Mouse (Mus musculus) kidney, postnatal 4 days (tissue): ENCODE data around the gene Tas2r105.

Source experiments
- DNase-seq, 2 experiments: peaks; one replicate each; pipeline ENCODE4 v3.0.0; 2021; ENCODE audit warnings: mixed read lengths in 2 of 2

The Tas2r105 gene

GRCm38 (mm10) chr6:131687395-131687794 is at the start of gene Tas2r105:
Gene Tas2r105, minus strand, starts transcription at chr6:131687495.
- no peak for DNase-seq

- DNase-seq = no peak
These were observed 25.5 kb upstream of the Tas2r105 start for GRCm38 (mm10) chr6:131712803-131713202.

- no peak for DNase-seq
These were observed 2.7 kb upstream of the Tas2r105 start, which contains the start of gene Tas2r114 for GRCm38 (mm10) chr6:131689963-131690362. Gene Tas2r114, minus strand, starts transcription at chr6:131690063.

GRCm38 (mm10) chr6:131685644-131686043 is 1.7 kb downstream of the Tas2r105 start, which contains the start of gene Tas2r104:
Gene Tas2r104, minus strand, starts transcription at chr6:131685744.
- DNase-seq = no peak

- no peak for DNase-seq
These were observed 8.5 kb downstream of the Tas2r105 start, which contains the start of gene Tas2r106 for GRCm38 (mm10) chr6:131678786-131679185. Gene Tas2r106, minus strand, starts transcription at chr6:131678886.

GRCm38 (mm10) chr6:131660049-131660448 is 27.2 kb downstream of the Tas2r105 start, which contains the start of gene Tas2r107:
Gene Tas2r107, minus strand, starts transcription at chr6:131660149.
- no peak for DNase-seq
